Mouse (Mus musculus) ES-CJ7 (cell line): ENCODE data around the gene Rpp14.

Experiments used
- DNase-seq: peaks from one replicate; pipeline ENCODE4 v3.0.0; 2011; ENCODE audit warnings: low read depth, low spot score

The Rpp14 gene

DNA sequence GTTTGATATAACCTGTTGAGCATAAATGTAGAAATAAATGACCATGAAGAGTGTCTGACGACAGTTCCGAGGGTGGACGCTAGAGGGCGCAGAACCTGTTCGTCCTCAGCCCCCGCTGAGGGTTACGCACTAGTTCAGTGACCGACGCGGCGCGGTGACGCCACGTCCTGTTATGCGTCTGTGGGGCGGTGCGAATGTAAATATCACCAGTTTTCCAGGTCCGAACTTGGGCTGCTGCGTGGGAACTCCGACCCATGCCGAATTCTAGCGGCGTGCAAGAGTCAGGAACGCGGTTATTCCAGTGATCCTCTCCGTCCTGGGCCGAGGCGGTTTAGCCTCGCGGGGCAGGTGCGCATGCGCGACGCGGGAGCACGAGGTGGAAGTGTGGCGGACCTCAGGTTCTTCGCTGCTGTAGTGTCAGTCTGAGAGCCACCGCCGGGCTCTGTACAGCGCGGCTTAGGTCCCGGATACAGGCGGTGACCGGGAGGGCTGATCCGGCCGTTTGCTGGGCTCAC, at the start of gene Rpp14:
Rpp14 (plus strand) TSS at position 203 of the 515 bp plus-strand sequence.
- peak; percentile 96 for DNase-seq

DNA sequence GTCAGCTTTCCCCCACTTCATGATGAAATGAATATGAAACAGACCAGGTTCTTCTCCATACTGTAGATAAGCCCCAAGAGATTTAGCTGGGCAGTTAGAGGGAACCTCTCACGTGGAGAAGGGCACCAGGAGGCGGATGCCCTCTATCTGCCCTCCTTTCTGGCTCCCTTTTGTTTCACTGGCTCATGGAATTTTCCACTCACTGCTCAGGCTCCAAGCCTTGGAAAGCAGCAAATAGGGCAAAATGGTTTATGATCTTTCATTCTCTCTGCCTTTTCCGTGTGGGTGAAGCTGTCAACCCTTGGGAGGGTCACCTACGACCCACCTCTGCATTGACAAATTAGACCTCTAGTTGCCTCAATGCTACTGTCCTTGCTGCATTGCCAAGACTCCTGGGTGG, 49.6 kb upstream of the Rpp14 start:
- DNase-seq: no peak

DNA sequence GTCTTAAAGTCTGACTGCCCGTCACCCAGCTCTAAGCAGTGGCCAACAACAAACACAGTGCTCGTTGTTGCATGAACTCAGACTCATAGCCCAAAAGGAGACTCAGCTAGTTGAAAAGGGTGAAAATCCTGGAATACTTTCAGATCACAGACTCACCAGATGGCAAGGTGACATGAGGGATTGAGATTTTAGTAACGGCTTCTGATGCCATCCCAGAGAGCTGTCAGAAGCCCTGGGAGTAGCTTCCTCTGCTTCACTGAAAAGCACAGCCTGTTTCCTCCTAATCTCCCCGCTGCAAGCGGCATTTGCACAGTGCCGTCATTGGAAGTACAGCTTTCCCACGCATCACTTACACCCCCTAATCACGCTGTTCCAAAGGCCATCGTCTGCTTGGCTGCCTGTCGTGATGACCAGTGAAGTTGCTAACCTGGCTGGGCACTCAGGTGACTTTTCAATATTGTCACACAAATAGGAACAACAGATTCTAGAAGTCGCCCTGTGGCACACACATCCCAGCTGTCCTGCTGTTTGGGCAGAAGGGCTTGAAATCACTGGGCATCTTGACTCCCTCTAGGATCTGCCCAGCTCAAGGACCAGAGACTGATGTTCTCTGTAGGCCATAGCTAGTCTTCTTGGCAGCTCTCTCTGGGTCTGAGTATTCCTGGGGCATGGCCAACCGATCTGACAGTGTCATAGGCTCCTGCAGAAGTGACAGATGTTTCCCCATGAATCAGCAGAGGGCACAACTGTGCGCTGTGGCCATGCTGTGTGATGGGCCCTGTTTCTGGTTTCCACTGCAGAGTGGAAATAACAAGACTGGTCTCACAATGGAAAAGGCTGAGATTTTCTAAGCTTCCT, 47.9 kb upstream of the Rpp14 start:
- DNase-seq: no peak

DNA sequence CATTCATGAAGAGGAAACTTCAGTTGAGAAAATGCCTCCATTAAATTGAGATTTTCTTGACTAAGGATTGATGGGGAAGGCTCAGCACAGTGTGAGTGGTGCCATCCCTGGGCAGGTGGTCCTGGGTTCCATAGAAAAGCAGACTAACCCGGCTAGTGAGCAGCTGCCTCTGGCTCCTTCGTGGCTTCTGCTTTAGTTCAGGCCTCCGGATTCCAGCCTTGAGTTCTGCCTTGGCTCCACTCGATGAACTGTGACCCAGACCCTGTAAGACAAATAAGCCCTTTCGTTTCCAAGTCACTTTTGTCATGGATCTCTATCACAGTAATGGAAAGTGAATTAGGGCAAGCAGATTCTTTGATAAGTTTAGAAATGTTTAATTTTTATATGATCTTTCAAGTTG, 45.6 kb upstream of the Rpp14 start:
- DNase-seq: no peak

DNA sequence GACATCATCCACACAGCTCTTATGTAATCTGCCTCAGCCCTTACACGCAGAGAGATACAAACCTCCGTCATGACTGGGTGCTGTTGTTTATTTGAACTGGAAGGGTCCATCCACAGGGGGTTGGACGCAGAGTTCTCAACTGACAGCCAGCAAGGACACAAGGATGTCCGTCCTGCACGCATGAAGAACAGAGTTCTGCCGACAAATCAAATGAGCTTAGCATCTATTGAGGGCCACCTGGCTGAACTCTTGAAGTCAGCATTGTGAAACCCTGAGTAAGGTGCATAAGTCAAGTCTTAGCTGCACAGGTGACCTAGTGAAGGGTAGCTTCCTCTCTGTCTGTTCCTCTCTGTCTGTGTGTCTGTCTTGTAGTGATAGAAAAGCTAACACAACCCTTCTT, 44.2 kb upstream of the Rpp14 start:
- no peak for DNase-seq

DNA sequence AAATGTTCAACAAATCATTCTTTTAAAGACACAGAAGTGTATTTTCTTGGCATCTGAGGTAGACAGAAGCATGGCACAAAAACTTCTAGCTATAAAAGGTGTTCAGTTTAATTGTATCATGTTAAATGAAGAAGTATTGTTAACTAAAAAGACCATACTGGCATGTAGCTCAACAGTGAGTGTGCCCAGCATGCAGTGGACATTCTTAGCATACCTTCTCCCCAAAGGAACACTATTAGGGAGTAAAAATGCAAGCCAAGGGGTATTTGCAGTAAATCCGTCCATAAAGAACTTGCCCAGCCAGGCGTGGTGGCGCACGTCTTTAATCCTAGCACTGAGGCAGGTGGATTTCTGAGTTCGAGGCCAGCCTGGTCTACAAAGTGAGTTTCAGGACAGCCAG, 43.8 kb upstream of the Rpp14 start:
- DNase-seq: no peak

DNA sequence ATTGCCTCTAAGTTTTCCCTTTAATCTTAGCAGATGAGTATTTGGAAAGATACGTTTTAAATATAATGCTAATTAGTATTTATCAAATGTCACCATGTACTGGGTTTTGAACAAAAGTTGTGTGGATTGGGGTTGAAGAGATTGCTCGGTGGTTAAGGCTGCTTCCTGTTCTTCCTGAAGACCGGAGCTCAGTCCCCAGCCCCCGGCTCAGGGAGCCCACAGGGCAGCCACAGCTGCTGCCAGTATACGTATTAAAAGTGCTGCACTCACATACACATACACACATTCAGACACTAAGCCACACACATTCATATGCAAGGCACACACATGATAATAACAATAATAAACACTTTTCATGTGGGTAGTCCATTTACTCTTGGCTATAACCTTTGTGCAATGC, 42.0 kb upstream of the Rpp14 start:
- no peak for DNase-seq

DNA sequence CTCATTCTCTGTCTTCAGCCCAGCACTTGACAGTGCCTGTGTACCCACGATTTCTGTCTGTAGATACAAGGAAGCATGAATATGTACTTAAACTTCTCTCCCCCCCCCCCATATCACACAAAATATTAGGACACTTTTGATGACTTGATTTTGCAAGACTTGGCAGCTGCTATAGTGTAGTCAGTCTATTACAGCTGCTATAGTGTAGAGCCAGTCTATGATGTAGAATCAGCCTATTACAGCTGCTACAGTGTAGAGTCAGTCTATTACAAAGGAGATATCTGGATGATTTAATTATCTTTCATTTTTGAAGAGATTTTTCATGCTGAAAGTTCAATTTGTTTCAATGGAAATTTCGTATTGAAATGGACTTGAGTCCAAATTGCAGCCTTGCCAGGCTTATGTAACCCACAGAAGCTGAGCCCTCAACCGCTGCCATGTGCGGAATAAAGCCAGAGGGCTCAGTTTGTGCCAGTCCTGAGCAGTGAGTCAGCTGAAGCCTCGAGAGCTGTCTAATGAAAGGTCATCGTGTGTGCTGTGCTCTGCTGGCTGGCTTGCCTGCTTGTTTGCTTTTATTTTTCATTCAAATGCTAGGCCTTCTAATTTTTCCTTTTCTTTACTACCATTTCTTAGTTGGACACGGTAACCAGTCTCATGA, 41.2 kb upstream of the Rpp14 start:
- DNase-seq: no peak

DNA sequence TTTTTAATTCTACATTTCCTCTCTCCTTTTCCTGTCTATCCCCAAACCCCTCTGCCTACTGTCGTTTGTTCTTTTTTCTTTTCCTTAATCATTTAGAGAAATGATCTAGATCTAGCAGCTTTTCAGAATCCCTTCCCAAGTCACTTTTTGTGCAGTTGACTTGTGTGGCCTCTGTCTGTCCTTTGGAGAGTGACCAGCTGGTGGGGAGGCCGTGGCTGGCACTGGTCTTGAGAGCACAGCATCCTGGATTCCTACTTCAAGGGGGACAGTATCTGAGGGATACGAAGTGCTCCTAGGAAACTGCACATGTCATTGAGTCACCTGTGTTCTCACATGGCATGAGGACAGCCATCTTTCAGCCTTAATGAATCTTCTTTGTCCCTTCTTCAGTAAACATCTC, 40.0 kb upstream of the Rpp14 start:
- DNase-seq: no peak

DNA sequence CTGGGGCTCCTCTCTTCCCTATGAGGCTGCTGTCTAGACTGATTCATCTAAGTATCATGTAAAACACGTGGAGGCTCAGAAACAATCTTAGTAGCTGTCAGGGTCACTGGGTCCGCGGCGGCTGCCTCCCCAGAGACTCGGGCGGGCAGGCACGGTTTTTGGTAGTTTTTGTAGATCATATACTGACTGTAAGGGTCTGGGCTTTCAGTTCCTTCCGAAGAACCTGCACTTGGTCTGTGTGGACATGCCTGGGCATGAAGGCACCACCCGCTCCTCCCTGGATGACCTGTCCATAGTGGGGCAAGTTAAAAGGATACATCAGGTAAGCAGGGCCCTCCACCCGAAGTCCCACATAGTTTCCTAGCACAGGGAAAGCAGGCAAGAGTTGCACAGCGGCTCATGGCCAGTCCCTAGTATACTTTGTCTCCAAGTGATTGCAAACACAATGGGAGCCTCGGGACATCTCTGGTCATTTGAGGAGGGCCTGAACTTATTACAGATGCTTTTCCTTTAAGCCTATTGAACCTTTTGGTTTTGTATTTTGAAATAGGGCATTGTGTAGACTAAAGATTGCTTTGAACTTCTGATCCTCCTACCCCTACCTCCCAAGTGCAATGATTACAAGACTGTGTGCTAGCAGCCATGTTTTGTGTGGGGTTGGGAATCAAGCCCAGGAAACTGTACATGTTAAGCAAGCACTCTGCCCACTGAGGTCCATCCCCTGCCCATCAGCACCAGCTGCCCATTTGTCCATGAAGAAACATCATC, 39.1 kb upstream of the Rpp14 start:
- no peak for DNase-seq

DNA sequence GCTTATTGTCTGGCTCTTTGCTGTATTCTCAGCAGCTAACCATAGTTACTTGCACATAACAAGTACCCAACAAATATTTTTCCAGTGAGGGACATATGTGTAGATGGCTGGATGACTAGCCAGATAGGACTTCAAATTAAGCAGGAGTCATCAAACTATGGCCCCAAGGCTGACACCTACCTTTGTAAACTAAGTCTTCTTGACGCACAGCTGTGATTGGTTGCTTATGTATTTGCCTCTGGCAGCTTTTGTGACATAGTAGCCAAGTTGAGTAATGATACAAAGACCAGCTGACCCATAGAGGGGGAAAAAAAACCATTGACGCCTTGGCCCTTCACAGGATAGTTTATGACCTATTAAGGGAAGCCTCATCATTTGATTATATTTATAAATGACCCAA, 38.0 kb upstream of the Rpp14 start:
- no peak for DNase-seq

DNA sequence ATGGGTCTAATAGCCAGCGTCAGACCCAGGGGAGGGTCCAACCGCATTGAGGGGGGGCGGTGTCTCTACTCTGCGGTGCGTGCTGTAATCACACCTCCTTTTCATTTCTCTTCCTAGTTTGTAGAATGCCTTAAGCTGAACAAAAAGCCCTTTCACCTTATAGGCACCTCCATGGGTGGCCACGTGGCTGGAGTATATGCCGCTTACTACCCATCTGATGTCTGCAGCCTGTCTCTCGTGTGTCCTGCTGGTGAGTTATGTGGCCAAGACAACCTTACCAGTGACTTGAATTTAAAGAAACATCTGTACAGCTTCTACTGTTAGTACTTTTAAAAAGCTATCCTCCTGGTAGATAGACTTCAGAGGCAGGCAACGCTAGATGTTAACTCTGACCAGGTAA, 37.6 kb upstream of the Rpp14 start:
- DNase-seq: no peak

DNA sequence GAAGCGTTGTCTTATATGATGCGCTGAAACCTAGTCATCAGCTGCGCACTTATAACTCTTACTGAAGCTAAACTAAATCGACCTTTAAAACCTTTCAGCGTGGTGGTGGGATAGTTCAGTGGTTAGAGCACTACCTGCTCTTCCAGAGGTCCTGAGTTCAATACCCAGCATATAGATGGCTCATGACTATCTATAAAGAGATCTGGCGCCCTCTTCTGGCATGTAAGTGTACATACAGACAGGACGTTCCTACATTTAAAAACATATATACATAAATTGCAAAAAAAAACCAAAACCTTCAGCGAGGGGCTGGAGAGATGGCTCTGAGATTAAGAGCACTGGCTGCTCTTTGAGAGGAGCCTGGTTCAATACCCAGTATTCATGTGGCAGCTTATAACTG, 35.8 kb upstream of the Rpp14 start:
- peak; percentile 83 for DNase-seq

DNA sequence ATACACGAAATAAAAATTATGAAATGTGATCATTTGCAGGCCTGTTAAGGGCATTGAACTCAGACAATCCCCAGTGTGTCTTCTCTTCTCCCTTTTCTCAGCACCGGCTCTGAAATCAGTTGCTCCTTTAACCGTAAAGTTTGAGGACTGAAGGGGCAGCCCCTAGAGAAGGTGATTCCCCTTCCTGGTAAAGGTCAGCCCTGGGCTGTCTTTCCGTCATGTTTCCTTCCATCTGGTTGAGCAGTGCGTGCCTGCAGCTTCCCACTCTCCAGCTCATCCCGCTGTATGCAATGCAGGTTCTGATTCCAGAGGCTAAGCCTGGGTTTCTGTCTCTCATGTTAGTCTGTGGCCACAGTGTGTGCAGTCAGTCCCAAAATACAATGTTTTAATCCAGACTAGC, 35.4 kb upstream of the Rpp14 start:
- DNase-seq: no peak

DNA sequence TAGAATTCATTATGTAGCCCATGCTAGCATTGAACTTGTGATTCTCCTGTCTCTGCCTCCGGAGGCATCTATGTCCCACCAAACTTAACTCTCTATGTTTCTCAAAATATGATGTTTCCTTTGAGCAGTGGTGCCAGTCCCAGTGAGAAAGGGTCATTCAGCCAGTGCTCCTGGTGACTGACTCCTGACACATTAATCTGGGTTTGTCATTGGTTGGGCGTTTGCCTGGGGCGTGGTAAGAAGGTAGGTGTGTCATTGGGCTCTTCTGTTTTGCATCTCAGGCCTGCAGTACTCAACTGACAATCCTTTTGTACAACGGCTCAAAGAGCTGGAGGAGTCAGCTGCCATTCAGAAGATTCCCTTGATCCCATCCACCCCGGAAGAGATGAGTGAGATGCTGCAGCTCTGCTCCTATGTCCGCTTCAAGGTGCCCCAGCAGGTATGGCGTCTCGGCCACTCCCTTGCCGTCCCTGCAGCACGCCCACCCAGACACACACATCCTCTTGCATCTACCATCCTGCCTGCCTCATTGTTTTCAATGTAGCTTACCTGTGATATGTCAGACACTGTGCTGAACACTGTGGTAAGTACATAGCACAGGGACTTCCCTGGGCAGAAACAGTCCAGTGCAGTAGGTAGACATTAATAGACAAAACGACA, 34.9 kb upstream of the Rpp14 start:
- DNase-seq: peak; percentile 66

DNA sequence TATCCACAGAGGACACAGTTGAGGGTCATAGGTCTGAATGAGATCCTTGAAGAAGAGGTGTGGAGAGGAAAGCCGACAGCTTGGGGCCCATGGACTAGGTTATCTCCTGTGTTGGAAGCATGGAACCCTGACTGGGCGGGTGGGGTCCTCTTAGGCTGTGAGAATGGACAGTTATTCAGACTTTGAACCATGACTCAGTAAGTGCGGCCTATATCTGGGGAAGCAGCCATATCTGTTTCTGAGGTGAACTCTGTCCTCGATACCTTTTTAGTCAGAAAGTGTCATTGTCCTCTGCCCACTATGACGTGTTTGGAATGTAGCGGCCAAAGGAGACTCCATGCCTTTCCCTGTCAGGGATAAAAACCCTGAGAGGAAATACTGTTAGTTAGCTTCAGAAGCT, 33.3 kb upstream of the Rpp14 start:
- DNase-seq: no peak

DNA sequence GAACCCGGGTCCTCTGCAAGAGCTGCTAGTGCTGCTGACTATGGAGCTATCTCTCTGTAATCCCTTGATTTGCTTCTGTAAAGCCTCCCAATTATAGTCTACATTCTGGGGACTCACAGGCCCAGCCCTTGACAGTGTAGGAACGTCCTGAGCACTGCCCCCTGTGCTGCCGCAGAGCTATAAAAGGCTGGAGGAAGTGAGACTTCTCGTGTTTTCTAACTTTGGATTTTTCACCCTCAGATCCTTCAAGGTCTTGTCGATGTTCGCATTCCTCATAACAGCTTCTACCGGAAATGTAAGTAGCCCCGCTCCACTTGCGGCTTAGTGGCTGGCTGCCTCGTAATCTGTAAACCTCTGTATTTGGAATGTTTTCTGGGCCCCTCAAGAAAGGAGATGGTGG, 30.8 kb upstream of the Rpp14 start:
- no peak for DNase-seq

DNA sequence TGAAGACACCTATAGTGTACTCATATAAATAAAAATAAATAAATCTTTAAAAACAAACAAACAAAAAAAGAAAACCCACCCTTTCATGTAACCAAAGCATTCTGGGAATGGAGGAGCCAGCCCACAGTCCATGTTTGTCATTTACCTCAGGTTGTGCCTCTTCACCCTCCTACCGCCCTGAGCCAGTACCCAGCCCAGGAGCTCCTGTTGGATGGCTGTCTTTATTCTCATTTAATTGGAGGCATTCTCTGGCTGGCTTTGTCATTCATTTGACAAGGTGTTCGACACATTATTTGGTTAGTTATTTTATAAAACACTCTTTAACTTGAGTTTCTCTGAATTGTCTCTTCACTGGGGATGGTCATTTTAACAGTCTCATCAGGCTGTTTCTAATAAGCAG, 28.3 kb upstream of the Rpp14 start:
- DNase-seq: peak; percentile 80

DNA sequence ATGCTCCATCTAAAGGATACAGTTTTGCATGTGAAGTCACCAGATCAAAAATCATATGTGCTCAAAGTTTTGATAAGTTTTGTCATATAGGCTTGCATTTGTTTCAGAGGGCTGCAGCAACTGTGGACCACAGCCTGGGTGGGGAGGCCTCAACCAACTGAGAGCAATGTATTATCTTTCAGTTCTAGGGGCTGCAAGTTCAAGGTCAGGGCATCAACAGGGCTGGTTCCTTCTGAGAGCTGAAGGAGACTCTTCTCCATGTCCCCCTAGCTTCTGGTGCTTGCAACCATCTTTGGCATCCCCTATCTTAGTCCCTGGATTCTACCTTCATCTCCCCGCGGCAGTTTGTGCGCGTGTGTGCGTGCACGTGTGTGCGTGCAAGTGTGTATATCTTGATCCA, 27.5 kb upstream of the Rpp14 start:
- peak; percentile 65 for DNase-seq

DNA sequence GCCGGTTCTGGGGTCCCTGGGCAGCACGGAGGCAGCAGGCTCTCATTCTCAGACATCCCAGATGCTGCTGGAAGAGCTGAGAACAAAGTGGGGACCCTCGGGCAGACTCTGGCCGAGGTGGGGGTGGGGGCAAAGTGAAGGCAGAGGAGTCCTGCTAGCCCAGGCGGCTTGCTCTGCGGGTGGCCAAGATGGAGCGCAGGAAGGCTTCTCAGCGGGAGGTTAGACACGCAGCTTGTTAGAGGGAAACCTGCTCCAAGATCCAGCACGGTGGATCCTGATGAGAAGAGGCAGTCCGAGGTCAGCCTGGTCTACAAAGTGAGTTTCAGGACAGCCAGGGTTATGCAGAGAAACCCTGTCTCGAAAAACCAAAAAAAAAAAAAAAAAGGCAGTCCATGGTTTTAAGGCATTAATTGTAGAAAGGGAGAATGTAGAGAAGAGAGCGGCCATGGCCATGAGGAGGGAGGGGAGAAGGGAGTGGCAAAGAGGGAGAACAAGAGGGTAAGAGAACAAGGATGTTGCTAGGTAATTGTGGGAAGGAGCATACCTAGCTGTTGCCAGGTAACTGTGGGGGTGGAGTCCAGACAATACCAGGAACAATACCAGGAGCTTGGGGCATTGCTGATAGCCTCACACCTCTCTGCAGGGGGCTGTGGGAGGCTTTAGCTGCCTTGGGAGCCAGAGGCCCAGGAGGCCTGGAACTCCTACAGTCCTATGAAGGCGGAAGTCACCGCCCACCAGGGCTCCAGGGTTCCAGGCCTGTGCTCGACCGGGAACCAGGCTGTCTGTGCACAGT, 25.7 kb upstream of the Rpp14 start:
- DNase-seq: peak; percentile 99

DNA sequence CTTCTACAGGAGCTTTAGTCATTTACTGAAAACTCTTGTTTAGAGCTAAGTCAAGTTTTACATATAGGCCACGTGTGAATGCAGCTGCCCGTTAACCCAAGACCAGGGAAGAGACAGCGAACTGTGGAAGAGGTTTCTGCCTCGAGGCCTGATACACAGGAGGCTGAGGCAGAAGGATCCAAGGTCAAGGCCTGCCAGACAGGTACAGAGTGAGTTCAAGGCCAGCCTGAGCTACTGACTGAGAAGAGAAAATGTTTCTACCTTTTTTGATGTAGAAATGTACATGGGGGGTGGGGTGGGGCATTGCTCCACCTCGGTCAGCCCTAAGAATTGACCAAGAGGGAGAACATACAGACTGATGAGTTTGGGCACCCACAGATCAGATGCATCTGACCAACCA, 24.1 kb upstream of the Rpp14 start:
- peak; percentile 44 for DNase-seq
